Mouse (Mus musculus) kidney, adult 18-20 months (tissue): ENCODE data around the gene Zgpat.

Experiments used
- DNase-seq: peaks from one replicate; pipeline ENCODE4 v3.0.0; 2021

Gene Zgpat

DNA sequence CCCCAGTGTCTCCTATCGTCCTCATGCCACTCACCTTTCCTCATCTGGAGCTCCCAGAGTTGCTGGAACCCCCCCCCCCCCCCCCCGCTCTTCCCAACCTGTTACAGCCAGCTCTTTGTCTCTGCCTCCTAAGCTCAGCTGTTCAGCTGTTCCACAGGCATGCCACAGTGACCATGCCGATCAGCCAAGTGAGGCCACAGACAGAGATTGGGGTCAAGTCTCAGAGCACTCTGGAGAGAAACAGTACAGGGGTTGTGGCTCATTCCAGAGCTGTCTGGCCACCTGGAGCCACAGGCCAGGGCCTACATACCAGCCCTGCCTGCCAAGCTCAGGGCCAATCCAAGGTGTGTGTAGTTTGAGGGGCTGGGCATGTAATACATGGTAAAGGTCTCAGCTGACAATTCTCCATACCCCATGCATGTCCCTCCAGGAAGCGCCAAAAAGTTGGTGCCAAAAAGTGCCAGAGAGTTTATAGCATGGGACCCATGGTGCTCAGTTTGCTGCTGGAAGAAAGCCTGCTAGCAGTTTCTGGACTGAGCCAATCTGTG is 22.0 kb downstream of the Zgpat start:
- no peak for DNase-seq

GRCm38 (mm10) chr2:181390136-181390870 is 25.6 kb downstream of the Zgpat start:
- no peak for DNase-seq

GRCm38 (mm10) chr2:181391022-181391421 is 26.3 kb downstream of the Zgpat start:
- no peak for DNase-seq

DNA sequence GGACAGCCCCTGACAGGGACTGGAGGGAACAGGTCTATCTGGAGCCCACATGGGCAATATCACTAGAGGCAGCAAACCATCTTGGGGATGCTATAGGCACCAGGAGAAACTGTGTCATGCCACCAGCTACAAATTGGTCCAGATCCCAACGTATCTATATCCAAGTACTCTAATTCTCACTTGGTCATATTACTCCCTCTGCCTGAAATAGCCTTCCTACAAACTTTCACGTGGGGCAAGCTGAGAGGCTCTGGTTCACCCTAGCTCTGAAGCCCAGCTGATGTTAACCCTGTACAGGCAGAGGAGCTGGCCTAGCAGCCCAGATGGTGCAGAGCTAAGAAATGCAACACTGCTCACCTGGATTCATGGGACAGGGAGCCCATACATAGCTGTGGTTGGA is 26.8 kb downstream of the Zgpat start:
- DNase-seq, result no peak

DNA sequence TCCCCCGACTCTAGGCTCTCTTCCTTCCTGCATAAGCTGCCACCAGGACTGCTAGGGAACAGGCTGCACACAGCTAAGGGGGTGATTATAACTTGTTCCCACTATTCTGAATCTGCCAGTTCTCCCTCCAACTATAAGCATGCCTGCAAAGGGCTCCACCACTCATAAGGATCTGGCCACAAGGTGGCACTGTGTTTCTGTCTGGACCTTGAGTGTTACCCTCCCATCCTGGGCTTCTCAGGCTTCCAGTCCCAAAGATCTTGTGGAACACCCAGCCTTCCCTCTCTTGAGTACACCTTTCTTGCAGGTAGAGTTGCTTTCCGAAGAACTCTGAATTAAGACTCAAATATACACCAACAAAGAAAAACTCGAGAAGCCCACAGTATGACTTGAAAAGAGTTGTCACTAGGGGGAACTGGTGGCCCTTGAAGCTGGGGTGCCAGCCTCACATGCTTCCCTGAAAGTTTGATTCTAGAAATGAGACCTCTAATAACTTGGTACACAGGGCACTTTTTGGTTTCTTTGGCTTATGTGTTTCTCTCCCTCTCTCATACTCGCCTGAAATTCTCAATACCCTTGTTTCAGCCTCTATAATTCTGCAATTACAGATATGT is 28.0 kb downstream of the Zgpat start:
- DNase-seq, result peak; percentile 89

- no peak for DNase-seq
Observed at GRCm38 (mm10) chr2:181394086-181394485, 29.4 kb downstream of the Zgpat start.

DNA sequence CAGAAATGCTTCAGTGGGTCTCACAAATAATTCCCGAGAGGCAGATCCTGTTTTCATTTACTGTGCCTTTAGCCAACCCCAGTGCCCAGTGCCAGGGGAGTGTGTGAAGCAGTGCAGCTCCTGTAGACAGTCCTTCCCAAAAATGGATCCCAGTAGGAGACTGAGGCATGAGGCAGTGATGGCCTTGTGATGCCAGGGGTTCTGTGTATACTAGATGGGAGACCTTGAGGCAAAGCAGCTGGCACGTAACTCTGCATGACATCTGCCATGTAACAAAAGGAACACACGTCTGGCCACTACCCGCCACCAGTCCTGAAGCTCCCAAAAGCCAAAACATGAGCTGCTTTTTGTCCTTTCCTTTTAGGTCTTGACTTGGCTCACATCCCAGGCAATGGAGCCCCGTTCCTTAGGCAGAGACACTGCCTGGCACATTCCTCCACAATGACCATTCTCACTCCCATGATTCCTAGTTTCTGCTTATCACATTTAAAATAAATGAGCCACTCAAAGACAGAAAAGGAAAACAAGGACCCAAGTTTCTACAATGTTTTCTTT is 32.6 kb downstream of the Zgpat start:
- DNase-seq, result no peak

- DNase-seq, result no peak
Observed at GRCm38 (mm10) chr2:181401497-181401896, 36.8 kb downstream of the Zgpat start.

GRCm38 (mm10) chr2:181403722-181404121 is 39.0 kb downstream of the Zgpat start:
- DNase-seq, result no peak

GRCm38 (mm10) chr2:181409643-181410042 is 44.9 kb downstream of the Zgpat start:
- no peak for DNase-seq

GRCm38 (mm10) chr2:181410760-181411473 is 46.2 kb downstream of the Zgpat start:
- DNase-seq, result peak; percentile 79

GRCm38 (mm10) chr2:181413141-181413540 is 48.4 kb downstream of the Zgpat start:
- no peak for DNase-seq

GRCm38 (mm10) chr2:181415945-181416344 is 51.2 kb downstream of the Zgpat start:
- peak; percentile 77 for DNase-seq

DNA sequence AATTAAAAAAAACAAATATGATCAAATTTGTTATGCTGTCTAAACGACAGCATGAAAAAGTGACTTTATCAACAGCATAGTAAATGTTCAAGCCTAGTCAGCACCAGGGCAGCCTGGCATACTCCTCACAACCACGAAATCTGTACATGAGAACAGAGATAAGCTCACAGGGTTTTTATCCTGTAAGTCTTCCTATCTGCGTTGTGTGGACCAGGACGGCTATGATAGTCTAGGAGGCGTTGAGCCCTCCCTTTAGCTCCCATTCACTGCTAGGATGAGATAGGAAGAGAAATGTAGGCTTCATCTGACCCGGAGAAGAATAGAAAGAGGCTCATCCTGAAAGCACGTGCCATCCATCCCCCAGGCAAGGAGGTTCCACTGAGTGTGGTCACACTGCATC is 54.6 kb downstream of the Zgpat start:
- no peak for DNase-seq

DNA sequence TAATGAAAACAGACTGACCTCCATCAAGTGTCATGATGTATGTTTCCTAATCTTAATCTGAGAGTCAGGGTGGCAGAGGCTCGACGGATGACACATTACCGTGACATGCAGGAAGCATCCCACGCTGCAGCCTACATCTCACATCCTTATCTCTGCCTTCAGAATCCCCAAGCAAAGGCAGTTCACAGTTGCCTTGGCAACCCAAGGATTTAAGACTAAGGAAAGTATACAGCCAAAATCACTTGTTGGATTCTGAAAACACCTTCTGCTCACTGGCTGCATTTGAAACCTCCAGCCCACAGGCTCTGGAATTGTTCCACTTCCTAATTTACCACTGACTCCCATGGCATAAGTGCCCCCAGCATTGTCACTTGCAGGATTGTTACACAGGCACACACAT is 55.7 kb downstream of the Zgpat start:
- DNase-seq, result no peak

DNA sequence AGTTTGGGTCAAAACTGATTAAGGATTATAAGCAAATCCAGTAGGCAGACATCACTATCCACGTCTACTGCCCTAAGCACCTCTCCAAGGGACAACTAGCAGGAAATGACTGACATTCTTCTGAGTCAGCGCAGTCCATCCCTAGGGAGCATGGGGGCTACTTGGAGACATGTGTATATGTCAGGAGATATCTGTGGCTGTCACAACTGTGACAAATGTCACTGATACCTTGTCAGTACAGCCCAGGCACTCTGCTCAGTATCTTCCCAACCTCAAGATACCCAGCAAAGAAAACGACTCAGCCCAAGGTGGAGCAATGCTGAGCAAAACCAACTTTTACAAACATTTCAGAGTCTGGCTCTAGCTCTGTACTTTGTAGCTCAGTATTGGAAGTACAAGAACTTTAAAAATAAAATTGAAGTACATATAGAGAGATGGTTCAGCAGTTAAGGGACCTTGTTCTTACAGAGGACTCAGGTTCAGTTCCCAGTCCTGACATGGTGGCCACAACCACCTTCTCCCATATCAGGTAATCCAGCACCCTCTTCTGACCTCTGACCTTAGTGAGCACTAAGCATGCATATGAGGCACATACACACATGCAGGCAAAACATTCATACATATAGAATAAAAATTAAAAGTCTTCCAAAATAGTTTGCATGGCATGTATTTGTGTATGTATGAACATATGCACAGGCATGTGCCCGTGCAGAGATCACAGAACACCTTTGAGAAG is 56.3 kb downstream of the Zgpat start:
- no peak for DNase-seq

DNA sequence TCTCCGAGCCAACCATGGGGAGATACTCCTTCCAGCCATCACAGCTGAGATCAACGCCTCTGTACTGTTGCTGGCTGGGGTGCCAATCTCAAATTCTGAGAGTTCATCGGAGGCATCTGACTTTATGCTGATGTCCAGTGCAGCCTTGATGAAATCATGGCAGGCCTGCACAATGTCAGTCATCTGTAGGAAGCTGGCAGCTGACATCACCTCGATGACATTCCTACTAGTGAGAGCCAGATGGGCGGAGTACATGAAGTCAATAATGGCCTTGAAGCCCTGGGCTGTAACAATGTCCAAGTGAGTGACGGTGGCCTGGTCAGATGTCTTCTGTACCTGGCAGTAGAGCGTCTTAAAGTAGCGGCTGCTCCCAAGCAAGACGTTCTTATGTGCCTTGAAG is 59.1 kb downstream of the Zgpat start:
- no peak for DNase-seq
